Mouse (Mus musculus) ovary, postnatal 36 days (tissue): ENCODE results near the gene Pik3c2b.
"Not testable (repeated sequence)": the region's sequence is repeated elsewhere in the genome, so short reads cannot be mapped to it uniquely, and the experiment has no call there.

Source experiments
- DNase-seq: peaks from one replicate; pipeline ENCODE4 v3.0.0; 2022; ENCODE audit warnings: low spot score, mixed read lengths

Gene Pik3c2b

GRCm38 (mm10) chr1:133045011-133045860 is at the start of gene Pik3c2b:
TSS of gene Pik3c2b (plus strand) at chr1:133045667.
- DNase-seq: no peak

- DNase-seq: no peak
Measured at GRCm38 (mm10) chr1:133000347-133000746, 45.1 kb upstream of the Pik3c2b start.

- DNase-seq: no peak
Measured at GRCm38 (mm10) chr1:133006571-133006970, 38.9 kb upstream of the Pik3c2b start.

- DNase-seq: no peak
Measured at GRCm38 (mm10) chr1:133011955-133012841, 33.3 kb upstream of the Pik3c2b start.

GRCm38 (mm10) chr1:133013331-133013730 is 32.1 kb upstream of the Pik3c2b start:
- DNase-seq: no peak

- DNase-seq: no peak
Measured at GRCm38 (mm10) chr1:133014196-133014595, 31.3 kb upstream of the Pik3c2b start.

- DNase-seq: no peak
Measured at GRCm38 (mm10) chr1:133016775-133017428, 28.6 kb upstream of the Pik3c2b start.

GRCm38 (mm10) chr1:133018580-133018979 is 26.9 kb upstream of the Pik3c2b start:
- no peak for DNase-seq

- no peak for DNase-seq
Measured at GRCm38 (mm10) chr1:133019312-133019711, 26.2 kb upstream of the Pik3c2b start.

GRCm38 (mm10) chr1:133020137-133020894 is 25.2 kb upstream of the Pik3c2b start:
- DNase-seq: no peak

GRCm38 (mm10) chr1:133021391-133021790 is 24.1 kb upstream of the Pik3c2b start:
- DNase-seq: no peak

GRCm38 (mm10) chr1:133021971-133022370 is 23.5 kb upstream of the Pik3c2b start:
- DNase-seq: not testable (repeated sequence)

- not testable (repeated sequence) for DNase-seq
Measured at GRCm38 (mm10) chr1:133023723-133024122, 21.7 kb upstream of the Pik3c2b start.

GRCm38 (mm10) chr1:133024426-133024825 is 21.0 kb upstream of the Pik3c2b start:
- no peak for DNase-seq

- peak; percentile 84 for DNase-seq
Measured at GRCm38 (mm10) chr1:133025051-133025795, 20.2 kb upstream of the Pik3c2b start.

GRCm38 (mm10) chr1:133025796-133026190 is 19.7 kb upstream of the Pik3c2b start:
- DNase-seq: not testable (repeated sequence)

- DNase-seq: no peak
Measured at GRCm38 (mm10) chr1:133027126-133027525, 18.3 kb upstream of the Pik3c2b start.

GRCm38 (mm10) chr1:133027980-133028379 is 17.5 kb upstream of the Pik3c2b start:
- DNase-seq: no peak

GRCm38 (mm10) chr1:133029744-133030143 is 15.7 kb upstream of the Pik3c2b start:
- no peak for DNase-seq

GRCm38 (mm10) chr1:133030461-133030860 is 15.0 kb upstream of the Pik3c2b start, which contains the start of gene Mdm4:
TSS of gene Mdm4 (minus strand) at chr1:133030561.
- no peak for DNase-seq

GRCm38 (mm10) chr1:133032981-133033315 is 12.5 kb upstream of the Pik3c2b start:
- DNase-seq: no peak
